Mouse (Mus musculus) thymus, postnatal 14 days (tissue): ENCODE data around the gene Olfr378.

ENCODE experiments used
- DNase-seq: peaks from one replicate; pipeline ENCODE4 v3.0.0; 2021

Gene Olfr378

GRCm38 (mm10) chr11:73428377-73428776 is at the start of gene Olfr378:
Olfr378 (minus strand) TSS chr11:73428477.
- no peak for DNase-seq

- no peak for DNase-seq
These were observed 29.1 kb upstream of the Olfr378 start, which contains the start of gene Olfr380 for GRCm38 (mm10) chr11:73457408-73457807. Olfr380 (minus strand) TSS chr11:73457508.

GRCm38 (mm10) chr11:73399514-73399913 is 28.8 kb downstream of the Olfr378 start, which contains the start of gene Olfr1:
Olfr1 (minus strand) TSS chr11:73399614.
- no peak for DNase-seq

GRCm38 (mm10) chr11:73395374-73395773 is 32.9 kb downstream of the Olfr378 start:
- no peak for DNase-seq
